Mouse (Mus musculus): ENCODE results near the gene Pxylp1.
A peak's percentile ranks its signal among the peaks of the same experiment; 100 is the strongest.

GRCm38 (mm10) chr9:96914005-96914404 is 21.5 kb upstream of the Pxylp1 start:
- no peak for TF ChIP-seq MYC (IDR thresholded peaks at IDR 0.05; ENCODE audit: low read depth, low read length)
- TF ChIP-seq CTCF (conservative IDR thresholded peaks at IDR 0.05 in 1 of 2, IDR thresholded peaks at IDR 0.05 in 1 of 2; ENCODE audit: low read depth in 2 of 2, low read length in 2 of 2): peak; percentile 6 to 40; a peak in 2 of 4 replicates
- no peak for TF ChIP-seq SMC3 (IDR thresholded peaks at IDR 0.05; ENCODE audit: low read depth, low read length)
- no peak for TF ChIP-seq BHLHE40 (IDR thresholded peaks at IDR 0.05; ENCODE audit: low read depth, low read length)
- TF ChIP-seq RCOR1 (conservative IDR thresholded peaks at IDR 0.05; ENCODE audit: low read depth, low read length): no peak
- TF ChIP-seq CHD2 (IDR thresholded peaks at IDR 0.05; ENCODE audit: low read length): no peak
- TF ChIP-seq ZC3H11A (IDR thresholded peaks at IDR 0.05; ENCODE audit: low read depth, low read length): no peak
- TF ChIP-seq POLR2A (IDR thresholded peaks at IDR 0.05; ENCODE audit: low read depth, low read length): no peak
- TF ChIP-seq RAD21 (IDR thresholded peaks at IDR 0.05; ENCODE audit: low read depth, low read length): no peak
- no peak for TF ChIP-seq KAT2A (IDR thresholded peaks at IDR 0.05; ENCODE audit: insufficient replicate concordance, low read length)
- no peak for TF ChIP-seq HCFC1 (IDR thresholded peaks at IDR 0.05; ENCODE audit: low read depth, low read length)
